Mouse (Mus musculus) ZHBTc4 (cell line): Measurements from ENCODE around the gene Zbtb40.
A peak's percentile ranks its signal among the peaks of the same experiment; 100 is the strongest.

ENCODE experiments used
- DNase-seq: peaks from one replicate; pipeline ENCODE4 v3.0.0-alpha.2; 2011; ENCODE audit warnings: low read depth, low spot score

Zbtb40 gene

DNA sequence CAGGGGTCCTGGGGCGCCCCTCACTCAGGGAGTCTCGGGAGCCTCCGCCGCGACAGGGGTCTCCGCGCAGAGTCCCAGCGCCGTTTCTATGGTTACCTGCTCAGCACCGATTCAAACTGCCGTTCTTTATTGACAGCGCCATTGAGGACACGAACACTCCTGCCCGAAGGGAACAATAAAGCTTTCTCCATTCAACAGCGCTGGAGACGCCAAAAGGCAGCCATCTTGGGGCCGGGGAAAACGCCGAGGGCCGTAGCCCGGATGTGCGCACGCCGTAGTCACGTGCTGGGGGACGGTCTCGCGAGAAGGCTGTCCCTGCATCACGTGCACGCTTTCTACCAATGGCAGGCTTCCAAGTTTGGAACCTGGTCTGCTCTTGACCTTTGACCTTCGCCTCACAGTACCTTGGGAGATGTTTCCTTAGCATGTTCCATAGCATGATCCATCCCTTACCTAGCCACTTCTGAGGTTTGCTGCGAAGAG is at the start of gene Zbtb40:
Zbtb40 (minus strand) TSS at position 252 of the 483 bp plus-strand sequence.
- DNase-seq: peak; percentile 99

DNA sequence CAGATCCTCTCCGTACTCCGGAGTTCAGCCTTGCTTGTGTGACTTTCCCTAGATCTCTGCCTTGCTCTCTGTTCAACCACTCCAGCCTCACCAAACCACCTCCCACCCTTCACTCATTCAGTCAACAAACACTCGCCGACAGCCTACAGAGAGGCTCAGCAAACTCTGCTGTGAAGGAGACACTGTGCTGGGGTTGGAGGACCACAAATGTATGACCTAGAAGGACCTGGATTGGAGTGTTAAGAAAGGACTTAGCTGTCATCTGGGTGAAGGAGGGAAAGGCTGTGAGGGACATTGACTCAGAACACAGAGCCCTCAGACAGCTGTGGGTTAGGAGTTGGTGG is 49.4 kb upstream of the Zbtb40 start:
- DNase-seq: no peak

DNA sequence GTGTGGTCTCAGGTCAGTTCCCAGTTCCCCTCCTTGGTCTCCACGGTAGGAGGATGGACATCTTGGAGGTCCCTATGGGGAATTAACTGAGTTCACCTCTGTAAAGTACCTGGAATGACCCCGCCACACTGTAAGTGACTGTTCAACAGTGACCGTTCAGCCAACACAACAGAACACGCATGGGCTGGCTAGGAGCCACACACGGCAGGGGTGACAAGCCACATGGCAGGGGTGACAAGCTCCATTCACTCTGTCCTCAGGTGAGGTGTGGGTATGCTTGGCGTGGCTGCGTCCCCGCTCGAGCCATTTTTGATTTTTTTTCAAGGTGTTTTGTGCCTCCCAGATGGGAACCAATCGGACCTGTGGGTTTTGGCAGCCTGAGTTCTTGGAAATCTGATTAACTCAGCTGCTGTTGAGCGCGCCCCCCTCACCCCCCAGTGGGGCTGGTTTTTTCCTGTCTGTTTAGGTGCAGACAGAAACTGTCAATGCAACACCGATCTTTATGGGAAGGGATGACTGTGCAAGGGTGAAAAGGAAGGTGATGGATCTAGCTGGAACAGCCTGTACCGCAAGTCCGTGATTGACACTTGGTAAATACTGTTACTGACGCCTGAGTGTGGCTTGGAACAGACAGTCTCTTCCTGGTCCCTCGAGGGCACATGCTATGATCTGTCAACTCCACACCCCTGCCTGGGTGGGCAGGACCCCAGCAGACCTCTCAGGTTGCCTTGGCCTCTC is 48.8 kb upstream of the Zbtb40 start:
- DNase-seq: no peak

DNA sequence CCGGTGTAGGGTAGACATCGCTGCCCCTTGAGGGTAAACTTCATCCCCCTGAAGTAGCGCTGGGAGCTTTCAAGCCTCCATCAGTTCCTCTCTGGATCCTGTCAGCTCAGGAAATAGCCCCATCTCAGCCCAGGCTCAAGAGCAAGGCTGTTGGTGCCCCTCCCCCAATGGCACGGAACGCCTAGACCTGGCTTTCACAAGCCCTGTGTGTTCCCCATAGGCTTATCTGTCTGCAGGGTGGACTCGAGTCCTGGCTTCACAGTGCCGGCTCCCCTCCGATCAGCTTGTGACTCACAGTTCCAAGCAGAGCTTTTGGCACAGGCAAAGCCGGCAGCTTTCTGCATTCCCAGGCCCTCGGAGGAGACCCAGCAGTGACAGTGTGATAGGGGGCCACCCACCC is 47.8 kb upstream of the Zbtb40 start:
- DNase-seq: no peak

DNA sequence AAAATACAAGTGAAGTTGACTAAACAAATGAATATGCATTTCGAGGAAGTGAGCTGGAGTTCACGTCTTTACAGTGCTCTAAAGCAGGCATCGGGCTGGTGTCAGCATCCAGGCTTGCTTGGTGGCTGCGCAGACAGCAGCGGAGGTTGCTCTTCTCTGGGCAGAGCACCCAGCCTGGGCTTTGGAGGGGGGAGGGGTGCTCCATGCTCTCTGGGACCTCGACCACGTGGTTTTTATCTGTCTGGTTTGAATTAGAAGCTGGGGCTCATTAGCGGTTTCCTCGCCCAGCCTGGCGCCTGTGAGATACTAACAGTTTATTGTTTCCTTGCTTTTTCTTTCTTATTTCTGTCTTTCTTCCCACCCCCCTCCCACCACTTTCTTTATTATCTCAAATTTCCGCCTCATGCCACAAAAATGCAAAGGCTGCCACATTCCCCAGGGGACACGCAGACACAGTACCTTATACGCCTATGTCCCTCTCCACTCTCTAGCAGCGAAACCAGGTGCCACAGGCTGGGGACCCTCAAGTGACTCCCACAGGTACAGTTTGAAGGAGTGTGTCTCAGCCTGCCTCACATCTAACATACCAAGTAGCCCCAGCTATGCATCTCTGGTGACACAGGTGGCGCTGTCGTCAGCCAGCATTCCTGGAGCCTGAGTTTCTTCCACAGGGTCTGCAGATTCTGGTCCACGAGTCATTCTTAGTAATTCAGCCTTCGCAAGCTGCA is 36.6 kb upstream of the Zbtb40 start:
- DNase-seq: no peak

DNA sequence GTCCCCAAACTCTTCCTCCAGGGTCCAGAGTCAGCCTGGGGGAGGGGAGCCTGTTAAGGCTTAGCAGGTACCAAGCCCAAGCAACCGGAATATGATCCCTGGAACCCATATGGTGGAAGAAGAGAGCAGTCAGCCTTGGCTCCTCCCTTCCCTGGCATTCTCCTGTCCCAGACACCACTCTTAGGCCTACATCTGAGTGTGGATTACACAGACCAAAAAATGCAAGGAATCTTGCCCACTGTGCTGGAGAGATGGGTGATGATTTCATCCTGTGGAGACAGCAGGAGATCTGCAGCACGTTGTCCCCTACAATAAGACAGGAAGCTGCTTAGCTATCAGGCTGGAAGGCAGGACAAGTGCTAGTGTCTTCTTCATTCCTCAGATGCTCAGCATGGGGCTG is 34.3 kb upstream of the Zbtb40 start:
- no peak for DNase-seq

DNA sequence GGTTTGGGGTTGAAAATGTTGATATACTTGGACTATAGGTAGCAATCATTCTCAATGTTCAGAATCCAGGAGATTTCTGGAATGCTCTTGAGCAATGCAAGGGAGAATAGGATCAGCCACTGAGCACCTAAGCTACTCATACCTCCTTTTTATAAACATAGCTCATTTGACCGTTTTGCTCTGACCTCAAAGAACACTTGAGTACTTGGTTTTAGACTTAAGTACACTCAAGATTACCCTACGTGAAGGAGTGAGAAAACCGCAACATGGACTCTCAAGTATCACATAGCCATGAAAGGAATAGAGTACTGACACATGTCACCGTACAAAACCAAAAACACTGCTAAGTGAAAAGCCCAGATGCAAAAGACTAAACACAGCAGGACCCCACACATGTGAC is 32.8 kb upstream of the Zbtb40 start:
- no peak for DNase-seq

DNA sequence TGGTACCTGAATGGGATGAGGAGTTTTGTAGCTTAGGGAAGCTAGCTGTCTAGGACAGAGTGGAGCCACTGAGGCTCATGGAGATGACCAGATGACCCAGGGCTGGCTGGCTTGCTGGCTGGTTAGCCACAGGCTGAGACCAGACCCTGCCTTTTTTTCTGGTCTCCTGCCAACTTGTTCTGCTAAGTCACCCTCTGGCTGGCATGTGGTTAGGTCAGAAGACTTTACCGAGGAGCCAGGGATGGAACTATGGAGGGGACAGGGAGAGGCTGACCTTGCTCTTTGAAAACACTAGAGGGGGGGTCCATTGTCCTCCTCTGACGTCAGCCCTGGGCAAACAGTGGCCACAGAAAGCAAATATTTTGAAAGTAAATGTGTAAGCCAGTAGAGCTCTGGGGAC is 28.6 kb upstream of the Zbtb40 start:
- no peak for DNase-seq

DNA sequence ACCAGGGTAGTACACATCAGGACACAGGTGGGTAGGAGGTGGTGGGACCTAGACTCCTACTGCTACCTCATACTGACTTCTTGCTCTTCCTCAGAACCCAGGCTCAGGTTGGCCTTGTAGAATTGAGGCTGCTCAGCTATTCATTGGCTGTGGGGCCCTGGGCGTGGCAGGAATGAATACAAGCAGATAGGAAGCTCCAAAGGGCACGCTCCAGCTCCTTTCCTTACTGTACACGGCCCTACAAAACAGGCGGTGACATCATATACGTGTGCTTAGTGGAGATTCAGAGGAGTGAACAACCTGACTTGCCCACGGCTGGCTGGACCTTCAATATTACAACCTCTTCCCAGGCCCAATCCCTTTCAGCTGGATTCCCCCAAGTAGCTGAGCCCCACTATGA is 22.6 kb upstream of the Zbtb40 start:
- DNase-seq: peak; percentile 18

DNA sequence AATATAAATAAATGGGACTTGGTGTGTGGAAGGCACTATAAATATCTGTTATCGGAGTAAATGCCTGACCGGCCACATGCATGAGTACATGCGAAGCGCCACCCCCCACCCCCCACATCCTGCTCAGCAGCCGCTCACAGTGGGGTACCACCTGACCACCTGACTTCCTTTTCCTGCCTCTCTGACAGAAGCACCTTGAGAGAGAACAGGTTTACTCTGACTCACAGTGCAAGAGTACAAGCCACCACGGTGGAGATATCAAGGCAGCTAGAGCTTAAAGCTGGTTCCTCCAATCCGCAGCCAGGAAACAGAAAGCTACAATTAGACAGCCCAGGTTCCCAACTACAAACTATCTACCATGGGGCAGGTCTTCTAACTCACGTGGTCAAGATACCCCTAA is 19.9 kb upstream of the Zbtb40 start:
- DNase-seq: no peak

DNA sequence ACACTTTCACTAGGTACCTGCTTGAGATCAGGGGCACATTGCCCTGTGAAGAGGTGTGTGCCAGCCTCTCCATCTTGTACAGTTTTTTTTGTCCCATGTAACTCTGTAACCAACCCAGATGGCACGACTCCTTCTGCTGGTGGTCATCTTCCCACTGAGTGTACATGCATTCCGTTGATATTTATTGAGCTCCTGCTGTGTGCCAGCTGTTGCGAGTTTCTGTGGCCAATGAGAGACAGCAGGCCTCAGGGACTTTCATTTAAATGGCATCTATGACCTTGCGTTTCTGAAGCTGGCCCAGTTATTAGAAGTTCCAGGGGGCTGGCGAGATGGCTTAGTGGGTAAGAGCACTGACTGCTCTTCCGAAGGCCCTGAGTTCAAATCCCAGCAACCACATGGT is 17.2 kb upstream of the Zbtb40 start:
- DNase-seq: no peak

DNA sequence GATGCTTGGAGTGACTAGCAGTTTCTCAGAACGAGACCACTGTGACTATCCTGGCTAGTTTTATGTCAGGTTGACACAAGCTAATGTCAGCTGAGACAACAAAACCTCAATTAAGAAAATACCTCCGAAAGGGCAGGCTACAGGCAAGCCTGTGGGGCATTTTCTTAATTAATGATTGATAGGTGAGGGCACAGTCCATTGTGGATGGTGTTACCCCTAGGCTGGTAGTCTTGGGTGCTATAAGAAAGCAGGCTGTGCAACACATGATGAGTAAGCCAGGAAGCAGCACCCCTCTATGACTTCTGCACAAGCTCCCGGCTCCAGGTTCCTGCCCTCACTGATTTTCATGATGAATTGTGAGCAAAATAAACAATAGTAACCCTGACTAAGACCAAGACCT is 6.3 kb upstream of the Zbtb40 start:
- no peak for DNase-seq

DNA sequence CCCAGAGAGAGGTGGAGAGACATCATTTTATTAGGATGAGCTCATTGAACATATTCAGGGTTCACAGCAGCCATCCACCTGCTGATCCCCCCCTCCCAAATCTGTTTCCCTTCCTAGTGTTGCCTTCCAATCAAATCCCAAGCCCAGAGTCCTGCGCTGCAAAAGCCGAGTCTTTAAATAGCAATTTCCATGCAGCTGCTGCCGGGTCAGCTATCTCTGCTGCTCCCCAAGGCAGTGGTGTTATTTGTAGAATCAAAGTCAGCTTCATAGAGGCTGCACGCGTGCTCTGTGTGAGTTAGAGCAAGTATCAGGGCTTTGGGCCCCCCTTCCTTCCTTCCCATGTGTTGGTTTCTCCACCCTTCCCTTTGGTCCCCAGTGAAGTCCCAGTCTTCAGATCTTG is 5.2 kb upstream of the Zbtb40 start:
- DNase-seq: no peak

DNA sequence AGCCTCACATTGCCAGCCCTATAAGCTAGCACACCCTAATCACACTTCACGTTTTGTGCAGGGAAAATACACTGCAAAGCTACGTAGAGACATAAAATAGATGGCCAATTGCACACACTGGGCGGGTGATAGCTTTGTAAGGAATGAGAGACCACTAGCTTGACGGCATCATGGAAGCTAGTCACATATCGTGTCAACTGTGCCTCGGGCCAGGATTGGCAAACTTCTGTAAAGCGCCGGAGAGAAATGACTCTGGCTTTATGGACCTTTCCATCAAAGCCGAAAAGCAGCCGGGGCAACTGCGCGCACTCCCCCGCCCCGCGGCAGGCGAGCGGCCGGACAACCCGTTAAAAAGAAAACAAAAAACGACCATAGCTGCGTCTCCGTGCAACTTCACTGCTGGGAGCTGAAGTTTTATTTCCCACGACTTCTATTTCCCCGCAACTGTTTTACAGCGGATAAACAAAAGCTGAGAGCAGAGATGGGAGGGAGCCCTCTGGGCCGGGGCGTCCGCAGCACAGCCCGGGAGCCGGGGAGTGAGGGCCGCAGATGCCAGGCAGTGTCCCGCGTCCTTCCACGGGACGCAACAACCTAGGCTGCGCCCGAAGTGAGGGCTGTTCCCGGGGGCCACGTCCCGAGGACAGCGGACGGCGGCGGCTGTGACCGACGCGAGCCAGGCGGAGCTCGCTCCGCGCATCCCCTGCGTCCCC is 606 bp downstream of the Zbtb40 start:
- DNase-seq: no peak

DNA sequence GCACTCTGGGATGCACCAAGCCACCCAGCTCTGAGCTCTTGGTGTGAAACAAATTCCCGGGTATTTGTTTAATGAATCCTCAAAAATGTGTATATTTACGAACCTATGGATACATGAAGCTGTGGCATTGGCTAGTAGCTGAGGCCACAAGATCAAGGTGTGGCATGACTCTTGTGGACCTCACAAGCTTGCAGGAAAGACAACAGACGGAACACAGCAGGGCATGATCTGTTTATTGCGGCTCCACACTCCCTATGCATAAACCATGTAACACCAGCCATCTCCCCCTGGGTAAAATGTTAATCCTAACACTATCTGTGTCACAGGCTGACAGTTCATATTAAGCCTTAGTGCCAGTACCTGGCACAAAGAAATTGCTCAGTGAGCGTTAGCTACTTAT is 2.5 kb downstream of the Zbtb40 start:
- no peak for DNase-seq

DNA sequence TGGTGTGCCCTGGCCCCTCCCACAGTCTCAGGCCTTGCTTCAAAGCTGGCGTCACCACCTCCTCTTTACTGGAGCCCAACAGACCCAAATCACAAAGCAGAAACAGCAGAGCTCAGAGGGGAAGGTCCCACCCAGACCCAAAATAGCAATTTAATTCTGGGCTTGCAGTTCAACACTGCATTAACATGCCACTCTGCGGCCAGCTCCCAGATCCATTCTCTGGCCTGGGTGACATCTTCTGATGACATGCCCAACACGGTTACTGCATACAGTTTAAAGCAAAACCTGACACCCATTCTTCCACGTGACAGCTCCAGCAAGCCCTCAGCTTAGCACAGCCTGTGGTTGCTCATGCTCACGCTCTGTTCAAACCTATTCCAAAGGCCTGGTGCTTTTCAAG is 4.1 kb downstream of the Zbtb40 start:
- DNase-seq: no peak

DNA sequence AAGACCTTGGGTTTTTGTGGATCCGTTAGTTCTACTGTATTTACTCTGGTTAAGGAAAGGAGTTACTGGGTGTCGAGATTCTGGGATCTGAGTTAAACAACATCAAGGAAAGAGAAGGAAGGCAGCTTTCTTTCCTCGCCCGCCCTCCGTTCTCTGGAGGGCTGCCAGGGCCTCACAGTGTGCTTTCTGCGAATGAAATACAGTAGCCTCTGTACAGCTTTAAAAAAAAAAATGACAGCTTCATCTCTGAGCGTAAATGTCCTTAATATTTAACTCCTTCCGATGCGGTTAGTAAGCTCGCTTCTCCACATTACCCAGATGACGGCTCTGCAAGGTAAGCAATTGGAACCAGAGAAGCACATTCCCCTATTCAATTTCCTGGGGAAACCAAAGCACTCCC is 4.8 kb downstream of the Zbtb40 start:
- no peak for DNase-seq

DNA sequence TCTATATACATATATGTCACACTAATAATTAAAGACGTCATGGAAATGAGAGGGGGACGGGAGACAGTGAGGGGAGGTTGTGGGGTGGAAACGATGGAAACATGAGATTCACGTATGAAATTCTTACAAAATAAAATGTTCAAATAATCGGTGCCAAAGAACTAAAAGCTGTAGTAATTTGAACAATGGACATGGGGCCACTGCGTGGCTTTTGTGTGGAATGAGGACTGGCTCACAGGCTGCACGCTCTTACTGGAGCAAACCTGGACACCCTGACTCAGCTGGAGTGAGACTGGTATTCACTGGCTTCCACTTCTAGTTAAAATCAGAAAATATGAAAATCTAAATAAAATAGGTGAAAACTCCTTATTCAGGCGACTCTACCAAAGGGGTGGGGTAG is 6.6 kb downstream of the Zbtb40 start:
- DNase-seq: no peak

DNA sequence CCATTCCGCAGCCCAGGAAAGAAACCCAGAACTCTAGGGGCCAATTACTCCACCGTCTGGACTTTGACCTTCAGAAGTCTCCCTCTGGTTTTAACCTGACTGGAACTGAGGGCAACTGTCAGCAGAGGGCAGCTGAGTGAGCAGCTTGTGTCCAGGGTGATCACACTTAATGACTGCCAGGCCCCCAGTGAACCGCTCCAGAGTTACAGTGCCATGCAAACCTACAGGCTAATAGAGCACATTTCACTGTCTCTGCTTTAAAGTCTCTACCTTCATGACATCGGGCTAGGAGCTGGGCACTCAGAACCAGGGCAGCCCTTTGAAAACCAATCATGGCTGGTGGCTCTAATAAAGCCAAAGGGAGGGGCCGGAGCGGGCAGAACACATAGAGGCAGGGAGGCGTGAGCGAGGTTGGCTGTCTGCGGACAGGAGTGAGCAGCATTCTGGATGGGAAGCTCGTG is 7.4 kb downstream of the Zbtb40 start:
- DNase-seq: no peak

DNA sequence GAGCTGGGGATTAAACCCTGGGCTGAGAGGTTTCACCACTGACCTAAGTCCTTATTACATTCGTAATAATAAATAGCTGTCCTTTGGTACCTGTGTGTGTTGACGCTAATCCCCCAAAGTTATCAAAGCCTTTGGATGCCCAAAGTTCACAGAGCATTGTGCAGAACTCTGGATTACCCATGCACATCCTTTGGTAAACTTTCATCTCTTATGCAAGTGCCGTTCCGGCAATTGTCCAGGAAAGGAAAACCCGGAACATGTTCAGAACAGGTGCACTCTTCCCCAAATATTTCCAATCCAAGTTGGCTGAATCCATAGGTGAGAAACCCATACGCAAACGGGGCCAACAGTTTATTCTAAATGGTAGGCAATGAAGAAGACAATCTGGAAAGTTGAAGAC is 9.2 kb downstream of the Zbtb40 start:
- DNase-seq: no peak

DNA sequence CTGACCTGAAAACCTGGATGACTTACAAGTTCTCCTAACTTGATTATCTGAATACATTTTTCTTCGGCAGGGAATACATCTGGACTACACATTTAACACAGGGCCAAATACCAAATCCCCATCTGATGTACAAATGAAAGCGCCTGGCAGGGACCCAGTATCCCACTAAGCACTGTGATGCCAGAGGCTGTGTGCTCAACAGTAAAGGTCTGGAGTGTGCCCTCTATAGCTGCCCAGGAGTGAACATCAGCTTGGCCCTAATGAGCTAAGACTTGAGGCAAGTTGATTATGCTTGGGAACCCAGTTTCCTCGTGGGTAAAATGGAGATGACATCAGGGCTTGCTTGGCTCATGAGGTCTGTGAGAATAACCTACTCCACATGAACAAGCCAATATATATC is 10.1 kb downstream of the Zbtb40 start:
- DNase-seq: no peak

DNA sequence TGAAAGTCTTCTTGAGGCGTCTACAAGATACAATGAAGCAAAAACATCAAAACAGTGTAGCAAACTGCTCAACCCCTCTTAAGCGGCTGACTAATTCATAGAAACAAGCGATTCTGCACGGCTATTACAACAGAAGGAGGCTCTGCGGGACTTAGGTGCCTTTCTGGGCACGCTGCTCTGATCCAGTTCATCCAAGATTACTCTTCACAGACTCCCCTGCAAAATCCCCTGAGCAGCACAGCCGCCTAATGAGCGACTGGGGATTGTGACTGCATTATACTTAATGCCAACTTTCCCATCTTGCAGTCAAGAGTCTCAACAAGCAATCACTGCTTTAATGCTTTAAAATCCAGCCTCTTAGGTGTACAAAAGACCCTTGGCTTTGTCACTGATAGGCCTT is 10.5 kb downstream of the Zbtb40 start:
- DNase-seq: no peak
